Mouse (Mus musculus): Measurements from ENCODE around the gene Hypk.
A peak's percentile ranks its signal among the peaks of the same experiment; 100 is the strongest.
"Not testable (repeated sequence)": the region's sequence is repeated elsewhere in the genome, so short reads cannot be mapped to it uniquely, and the experiment has no call there.

Gene Hypk

DNA sequence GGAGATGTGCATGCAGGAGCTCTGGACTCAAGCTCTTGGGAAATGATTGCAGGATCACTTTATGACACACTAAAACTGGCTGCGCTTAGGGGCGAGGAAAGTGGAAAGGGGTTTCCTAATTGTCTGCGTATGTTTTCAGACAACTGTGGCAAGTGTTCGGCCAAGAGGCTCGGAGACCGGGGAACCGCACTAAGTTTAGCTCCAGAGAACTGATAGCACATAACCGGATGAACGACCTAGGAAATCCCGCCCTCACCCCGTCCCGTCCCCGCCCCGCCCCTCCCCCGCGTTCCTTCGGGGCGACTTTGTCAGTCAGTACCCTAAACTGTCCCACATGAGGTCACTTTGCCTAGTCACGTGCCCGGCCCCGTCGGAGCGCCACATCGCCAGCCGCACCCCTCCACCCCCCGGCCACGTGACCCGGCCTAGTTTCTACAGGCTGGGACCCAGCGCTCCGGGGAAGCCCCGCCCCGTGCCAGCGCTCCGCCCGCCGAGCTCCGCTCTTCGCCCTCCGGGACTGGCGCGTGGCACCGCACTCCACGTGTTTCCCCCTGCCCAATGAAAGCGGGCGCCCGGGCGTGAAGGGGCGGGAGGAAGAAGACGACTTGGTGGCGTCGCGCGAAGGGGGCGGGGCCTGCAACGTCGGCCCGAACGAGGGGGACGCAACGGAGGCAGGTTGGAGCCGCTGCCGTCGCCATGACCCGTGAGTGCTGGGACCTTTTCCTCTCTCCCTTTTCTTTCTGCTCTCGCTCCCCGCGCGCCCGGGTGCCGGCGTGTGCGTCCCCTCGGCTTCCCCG is 4.2 kb upstream of the Hypk start, which contains the start of gene Serf2:
TSS of gene Serf2 (plus strand) at position 457 of the 797 bp plus-strand sequence.
- peak; percentile 100 for DNase-seq

DNA sequence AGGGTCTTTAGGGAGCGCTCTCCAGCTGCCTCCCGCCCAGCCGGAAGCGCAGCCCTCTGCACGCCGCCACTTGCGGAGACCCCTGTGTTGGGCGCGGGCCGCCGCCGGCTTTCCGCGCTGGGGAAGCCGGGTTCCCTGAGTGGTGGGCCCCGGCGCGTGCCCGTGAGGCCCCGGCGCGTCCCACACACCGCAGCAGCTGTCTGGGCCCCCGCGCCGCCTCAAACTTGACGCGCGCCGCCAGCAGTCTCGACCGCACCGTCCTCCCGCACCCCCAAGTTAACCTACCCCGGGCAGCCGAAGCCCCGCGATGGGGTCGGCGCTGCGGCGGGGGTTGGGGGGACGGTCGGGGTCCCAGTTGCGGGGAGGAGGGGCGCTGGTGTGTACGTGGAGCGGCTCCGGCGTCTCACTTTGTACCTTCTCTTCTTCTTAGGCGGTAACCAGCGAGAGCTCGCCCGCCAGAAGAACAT is 3.5 kb upstream of the Hypk start:
- DNase-seq, result peak; percentile 36

DNA sequence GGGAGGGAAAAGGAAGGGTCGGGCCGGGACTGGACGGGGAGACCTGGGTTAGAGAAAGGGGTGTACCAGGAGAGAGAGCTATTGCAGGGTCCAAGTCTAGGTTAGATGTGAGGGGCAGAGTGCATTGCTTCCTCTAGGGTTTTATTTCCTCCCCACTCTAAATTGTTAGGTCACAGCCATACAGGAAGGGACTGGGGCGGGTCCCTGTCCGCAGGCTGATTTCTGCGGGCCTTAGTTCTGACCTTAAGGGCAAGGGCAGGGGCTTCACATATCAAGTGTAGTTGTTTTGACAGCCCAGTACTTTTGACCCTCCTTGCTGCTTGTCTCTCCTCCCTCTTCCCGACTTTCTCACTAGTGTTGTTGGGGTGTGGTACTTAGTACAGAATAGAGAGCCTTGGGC is 3.0 kb upstream of the Hypk start:
- no peak for DNase-seq

DNA sequence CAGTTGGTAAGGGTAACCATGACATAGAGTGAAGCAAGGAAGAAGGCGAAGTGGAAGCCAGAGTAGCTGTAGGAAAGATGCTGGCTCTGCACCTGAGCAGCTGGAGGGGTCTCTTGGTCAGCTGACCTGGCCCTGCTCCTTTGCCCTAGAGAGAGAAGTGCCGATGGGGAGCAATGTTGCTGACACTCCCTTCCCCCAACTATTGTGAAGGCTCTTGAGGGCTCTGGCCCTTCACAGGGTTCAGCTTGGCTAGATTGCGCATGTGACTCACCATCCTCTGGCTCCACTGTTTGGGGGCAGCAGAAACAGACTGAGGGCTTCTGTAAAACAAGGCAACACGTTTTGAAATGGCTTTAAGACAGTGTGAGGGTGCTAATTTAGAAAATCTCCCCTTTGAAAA is 729 bp upstream of the Hypk start:
- no peak for DNase-seq

DNA sequence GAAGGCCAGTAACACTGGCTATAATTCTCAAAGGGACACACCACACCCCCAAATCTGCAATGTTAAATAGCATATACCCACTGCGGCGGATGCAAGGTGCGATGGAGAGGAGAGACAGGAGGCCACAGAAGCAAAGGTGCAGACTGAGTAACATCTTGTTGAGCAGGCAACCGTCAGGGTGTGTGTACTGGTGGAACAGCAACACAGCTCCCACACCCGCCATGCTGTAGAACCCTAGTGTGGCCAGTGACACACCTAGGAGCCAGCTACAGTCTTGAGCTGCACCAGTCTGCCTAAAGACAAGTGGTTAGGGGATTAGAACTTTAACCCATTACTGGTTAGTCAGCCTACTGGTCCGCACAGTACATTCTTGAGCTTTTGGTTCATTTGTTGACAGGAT is 827 bp downstream of the Hypk start:
- DNase-seq, result no peak

DNA sequence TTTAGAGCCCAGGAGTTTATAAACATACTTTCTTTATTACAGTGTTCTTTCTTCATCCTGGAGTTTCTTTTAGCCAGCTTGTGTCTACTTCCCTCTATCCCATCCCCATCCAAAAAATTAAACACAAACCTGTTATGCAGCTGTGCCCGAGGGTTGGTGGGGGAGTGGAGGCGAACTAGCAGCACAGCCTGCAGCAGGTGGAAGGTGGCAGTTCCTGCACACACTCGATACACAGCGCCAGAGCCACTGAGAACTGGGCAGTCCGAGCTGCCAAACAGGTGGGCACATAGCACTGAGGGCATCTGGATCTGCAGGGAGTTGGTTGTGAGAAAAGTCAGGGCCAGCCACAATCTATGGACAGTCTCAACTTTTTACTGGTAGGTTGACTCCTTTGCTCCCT is 2.4 kb downstream of the Hypk start:
- no peak for DNase-seq

DNA sequence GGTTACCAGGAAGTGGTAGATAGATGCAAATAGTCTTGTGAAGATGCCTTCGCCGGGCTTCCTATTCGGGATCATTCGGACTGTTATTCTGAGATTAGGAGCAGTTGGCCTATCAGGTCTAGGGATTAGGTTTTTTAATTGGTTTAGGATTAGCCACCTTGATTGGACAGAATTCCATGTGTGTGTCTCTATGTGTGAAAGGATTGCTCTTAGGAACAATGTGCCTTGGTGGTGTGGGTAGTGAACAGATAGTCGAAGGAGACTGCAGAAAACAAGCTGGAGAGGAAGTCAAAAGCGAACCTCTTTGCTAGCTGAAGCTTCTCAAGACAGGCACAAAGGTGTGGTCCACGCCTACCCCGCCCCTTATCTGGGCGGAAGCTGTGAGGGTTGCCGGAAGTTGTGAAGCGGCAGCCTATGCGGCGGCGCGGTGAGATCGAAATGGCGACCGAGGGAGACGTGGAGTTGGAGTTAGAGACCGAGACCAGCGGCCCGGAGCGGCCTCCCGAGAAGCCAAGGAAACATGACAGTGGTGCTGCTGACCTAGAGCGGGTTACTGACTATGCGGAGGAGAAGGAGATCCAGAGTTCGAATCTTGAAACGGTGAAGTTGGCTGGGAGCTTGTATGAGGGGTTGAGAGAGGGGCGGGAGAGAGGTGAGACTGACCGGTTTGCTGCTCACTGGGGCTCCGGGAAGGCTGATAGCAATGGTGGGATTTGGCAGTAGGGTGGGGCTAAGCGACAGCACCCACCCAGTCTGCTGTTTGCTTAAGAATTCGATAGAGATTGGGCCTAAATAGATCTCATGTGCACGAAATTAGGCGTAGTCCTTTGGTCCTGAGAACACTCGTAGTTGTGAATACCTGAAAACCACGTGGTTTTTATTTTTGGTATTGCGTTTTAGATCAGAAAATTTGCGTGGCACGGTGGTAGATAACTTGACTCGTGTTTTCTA is 3.9 kb downstream of the Hypk start, which contains the start of gene Serinc4:
TSS of gene Serinc4 (minus strand) at position 90 of the 951 bp plus-strand sequence.
- peak; percentile 86 for DNase-seq

DNA sequence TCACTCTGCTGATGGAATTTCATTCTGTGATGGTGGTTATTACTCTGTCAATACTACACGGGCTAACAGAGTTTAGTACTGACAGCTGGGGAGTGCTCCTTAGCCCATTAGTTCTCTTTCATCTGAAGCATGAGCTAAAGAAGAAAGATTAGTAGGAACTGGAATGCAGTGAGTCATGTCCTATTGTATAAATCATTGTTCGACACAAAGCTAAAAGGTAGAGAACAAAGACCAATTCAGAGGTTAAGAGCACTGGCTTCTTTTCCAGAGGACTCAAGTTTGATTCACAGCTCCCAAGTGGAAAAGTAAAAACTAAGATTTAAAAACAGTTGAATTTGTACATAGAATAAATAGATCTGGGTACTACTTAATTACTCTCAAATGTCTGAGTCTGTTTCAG is 7.0 kb downstream of the Hypk start:
- no peak for DNase-seq

DNA sequence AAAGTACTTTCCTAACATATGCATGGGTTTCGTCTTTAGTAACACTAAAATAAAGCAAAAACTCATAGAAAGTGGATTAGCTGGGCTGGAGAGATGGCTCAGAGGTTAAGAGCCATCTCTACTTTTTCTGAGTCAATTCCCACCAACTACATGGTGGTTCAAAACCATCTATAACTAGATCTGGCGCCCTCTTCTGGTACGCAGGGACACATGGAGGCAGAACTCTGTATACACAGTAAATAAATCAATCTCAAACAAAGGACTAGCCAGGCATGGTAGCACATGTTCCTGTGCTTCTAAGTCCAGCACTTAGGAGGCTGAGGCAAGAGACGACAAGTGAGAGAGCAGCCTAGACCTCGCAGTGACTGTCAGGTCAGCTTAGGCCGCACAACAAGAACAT is 15.9 kb downstream of the Hypk start:
- DNase-seq, result not testable (repeated sequence)

DNA sequence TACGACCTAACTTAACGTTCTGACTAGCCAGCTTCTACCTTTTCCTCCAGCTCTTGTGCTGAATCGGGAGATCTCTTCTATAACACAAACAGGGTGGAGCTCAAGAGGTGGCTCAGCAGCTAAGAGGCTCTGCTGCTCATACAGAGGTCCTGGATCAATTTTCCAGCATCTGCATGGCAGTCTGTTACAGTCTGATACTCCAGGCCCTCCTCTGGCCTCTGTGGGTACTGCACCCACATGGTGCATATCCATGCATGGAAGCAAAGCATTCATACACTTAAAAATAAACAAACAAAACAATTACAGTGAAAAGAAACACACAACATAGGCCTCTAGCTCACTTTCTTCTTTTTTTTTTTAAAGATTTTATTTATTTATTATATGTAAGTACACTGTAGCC is 19.7 kb downstream of the Hypk start:
- not testable (repeated sequence) for DNase-seq

DNA sequence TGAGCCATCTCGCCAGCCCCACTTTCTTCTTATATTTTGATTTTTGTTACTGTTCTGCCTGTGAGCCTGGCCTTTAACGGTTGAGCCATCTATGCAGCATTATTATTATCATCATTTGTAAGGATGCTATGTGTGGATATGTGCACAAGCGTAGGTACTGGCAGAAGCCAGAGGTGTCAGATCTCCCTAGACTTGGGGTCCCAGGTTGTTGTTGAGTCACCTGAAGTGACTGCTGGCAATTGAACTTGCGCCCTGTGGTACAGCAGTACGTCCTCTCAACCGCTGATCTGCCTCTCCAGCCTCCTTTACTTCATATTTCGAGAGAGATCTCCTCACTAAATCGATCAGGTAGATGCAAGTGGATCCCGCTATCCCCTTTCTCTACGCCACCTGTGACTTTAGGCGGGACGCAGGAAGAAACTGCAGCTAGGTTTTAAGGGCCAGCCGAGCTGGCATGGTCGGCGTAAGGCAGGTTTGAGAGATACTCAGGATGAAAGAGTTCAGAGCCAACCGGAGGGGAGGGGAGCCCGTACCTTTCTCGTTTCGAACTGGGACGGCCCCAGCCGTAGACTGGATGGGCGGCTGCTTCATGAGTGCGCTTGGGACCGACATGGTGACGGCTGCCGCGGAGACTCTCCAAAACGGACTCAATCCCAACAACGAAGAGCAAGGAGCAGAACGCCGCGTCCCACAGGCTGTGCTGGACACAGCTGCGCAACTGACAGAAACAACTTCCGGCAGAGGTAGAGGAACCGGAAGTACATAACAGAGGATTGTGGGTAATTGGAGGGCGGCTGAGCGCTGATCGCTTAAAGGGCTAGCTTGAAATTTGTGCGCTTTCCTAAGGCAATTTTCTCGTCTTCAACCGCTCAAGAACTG is 20.4 kb downstream of the Hypk start, which contains the start of gene Mfap1b:
TSS of gene Mfap1b (minus strand) at position 767 of the 879 bp plus-strand sequence.
- DNase-seq, result peak; percentile 89

DNA sequence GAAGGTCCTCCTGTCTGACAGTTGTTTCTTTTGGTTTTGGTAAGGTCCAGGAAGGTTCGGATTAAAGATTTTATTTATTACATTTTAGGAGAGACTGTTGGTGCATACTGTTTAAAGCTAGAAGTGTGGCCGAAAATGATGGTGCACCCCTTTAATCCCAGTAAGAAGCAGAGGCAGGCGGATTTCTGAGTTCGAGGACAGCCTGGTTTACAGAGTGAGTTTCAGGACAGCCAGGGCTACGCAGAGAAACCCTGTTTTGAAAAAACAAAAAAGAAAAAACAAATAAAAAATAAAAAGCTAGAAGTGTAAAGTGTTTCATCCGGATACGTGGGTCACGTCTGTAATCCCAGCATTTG is 21.1 kb downstream of the Hypk start:
- DNase-seq, result no peak

DNA sequence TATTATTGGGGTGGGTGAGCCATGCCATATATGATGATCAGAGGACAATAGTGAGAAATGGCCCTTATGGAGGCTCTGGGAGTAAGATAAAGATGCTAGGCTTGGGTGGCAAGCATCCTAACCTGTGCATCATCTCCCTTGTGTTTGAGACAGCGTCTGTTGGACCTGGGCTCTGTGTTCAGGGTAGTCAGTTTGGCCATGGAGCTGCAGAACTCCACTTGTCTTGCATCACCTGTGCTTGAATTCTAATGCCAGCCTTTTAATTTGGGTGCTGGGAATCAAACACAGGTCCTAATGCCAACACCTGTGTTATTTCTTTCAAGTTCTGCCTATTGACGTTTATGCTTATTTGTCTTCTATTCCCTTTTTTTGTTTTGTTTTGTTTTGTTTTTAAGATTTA is 22.2 kb downstream of the Hypk start:
- not testable (repeated sequence) for DNase-seq

DNA sequence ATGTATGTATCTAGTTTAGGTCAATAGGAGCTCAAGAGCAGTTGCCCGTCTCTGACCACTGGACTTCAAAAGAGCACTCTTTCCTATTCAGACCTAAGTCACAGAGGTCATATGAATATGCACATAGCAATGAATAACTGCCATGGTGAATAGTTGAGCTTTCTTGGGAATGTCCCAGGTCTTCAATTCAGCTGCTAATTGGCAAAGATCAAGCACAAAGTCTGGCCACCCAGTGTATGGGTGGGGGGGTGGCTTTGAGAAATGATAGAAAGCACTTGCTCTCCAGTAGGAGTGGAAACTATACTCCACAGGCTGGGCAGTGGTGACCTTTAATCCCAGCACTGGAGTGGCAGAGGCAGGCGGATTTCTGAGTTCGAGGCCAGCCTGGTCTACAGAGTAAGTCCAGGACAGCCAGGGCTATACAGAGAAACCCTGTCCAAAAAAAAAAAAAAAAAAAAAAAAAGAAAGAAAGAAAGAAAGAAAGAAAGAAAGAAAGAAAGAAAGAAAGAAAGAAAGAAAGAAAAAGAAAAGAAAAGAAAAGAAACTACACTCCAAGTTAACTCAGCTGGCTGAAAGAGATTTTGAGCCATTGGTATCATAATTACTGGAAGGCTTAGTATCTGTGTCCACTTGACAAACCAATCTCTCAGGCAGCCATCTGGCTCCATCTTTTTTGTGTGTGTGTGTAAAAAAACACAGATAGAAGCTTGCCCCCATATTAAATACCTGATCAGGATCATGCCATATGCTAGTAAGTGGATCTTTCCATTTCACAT is 24.6 kb downstream of the Hypk start:
- DNase-seq, result no peak

DNA sequence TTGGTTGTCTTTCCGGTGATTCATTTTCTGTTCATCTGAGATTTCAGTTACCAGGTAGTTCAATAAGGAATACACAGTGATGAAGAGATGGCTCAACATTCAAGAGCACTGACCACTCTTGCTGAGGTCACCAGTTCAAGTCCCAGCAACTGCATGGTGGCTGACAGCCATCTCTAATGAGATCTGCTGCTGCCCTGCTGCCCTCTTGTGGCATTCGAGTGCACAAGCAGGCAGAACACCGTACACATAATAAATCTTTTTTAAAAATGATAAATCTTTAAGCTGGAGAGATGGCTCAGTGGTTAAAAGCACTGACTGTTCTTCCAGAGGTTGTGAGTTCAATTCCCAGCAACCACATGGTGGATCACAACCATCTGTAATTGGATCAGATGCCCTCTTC is 27.4 kb downstream of the Hypk start:
- DNase-seq, result no peak

DNA sequence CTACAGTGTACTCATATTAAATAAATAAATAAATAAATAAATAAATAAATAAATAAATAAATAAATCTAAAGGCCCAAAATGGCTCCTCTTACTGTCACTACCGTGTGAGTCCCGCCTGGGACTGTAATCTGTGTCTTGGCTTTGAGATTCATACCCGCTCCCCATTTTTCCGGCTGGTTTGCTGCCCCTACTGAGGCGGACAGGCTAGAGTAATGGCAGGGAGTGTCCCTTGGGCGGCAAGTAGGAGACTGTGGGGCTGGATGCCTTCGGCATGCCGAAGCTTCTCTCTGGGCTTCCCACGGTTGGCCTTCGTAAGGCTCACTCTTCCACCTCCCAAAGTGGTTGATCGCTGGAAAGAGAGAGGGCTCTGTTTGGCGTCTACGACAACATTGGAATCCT is 27.8 kb downstream of the Hypk start:
- not testable (repeated sequence) for DNase-seq

DNA sequence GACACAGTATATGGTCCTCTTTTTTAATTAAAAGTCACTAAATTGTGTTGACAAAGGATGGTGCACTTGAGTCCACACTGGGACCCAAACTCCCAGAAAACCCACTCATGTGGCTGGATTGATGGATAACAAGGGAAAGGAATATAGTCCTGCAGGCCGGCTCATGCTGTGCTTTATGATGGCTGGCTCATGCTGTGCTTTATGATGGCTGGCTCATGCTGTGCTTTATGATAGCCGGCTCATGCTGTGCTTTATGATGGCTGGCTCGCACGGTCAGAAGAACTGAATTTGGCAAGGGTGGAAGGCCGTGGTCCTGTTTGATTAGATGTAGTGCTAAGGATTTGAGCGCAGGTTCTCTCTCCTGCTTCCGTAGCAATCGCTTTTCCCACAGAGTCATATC is 30.5 kb downstream of the Hypk start:
- DNase-seq, result no peak

DNA sequence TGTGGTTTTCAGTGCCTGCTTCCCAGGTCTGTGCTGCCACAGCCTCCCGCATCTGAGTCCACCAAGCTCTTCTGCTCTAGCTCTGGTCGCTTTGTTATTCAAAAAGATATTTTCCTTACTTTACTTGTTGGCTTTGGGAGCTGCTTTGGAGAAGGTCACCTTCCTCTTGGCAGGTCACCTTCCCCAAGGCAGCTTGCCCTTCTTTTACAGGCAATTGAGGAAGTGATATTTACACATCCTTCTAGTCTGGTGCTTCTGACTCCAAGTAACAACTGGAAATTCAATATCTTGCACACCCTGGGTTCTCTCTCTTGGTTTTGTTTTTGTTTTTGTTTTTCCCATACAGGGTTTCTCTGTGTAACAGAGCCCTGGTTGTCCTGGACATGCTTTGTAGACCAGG is 31.3 kb downstream of the Hypk start:
- not testable (repeated sequence) for DNase-seq

DNA sequence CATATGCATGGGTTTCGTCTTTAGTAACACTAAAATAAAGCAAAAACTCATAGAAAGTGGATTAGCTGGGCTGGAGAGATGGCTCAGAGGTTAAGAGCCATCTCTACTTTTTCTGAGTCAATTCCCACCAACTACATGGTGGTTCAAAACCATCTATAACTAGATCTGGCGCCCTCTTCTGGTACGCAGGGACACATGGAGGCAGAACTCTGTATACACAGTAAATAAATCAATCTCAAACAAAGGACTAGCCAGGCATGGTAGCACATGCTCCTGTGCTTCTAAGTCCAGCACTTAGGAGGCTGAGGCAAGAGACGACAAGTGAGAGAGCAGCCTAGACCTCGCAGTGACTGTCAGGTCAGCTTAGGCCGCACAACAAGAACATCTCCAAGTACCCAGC is 48.5 kb downstream of the Hypk start:
- DNase-seq, result not testable (repeated sequence)

DNA sequence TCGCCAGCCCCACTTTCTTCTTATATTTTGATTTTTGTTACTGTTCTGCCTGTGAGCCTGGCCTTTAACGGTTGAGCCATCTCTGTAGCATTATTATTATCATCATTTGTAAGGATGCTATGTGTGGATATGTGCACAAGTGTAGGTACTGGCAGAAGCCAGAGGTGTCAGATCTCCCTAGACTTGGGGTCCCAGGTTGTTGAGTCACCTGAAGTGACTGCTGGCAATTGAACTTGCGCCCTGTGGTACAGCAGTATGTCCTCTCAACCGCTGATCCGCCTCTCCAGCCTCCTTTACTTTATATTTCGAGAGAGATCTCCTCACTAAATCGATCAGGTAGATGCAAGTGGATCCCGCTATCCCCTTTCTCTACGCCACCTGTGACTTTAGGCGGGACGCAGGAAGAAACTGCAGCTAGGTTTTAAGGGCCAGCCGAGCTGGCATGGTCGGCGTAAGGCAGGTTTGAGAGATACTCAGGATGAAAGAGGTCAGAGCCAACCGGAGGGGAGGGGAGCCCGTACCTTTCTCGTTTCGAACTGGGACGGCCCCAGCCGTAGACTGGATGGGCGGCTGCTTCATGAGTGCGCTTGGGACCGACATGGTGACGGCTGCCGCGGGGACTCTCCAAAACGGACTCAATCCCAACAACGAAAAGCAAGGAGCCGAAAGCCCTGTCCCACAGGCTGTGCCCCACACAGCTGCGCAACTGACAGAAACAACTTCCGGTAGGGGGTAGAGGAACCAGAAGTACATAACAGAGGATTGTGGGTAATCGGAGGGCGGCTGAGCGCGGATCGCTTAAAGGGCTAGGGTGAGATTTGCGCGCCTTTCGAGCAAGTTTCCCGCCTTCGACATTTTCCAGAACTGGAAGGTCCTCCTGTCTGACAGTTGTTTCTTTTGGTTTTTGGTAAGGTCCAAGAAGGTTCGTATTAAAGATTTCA is 53.1 kb downstream of the Hypk start, which contains the start of the genes Mfap1a and Wdr76:
TSS of gene Mfap1a (minus strand) at position 724 of the 941 bp plus-strand sequence.
TSS of gene Wdr76 (plus strand) at position 782 of the 941 bp plus-strand sequence.
- peak; percentile 90 for DNase-seq
